Mouse (Mus musculus) hindbrain, postnatal 0 days (tissue): ENCODE measurements around the gene Eipr1. TPM values are rescaled to one million over a fixed set of nuclear protein-coding genes. Genes with fewer than 3 reads are reported as not detected.

Source experiments
- ATAC-seq: fragments of 200-750 bp; cut with Nextera tagmentation; 2 replicates; pipeline ENCODE4 v1.8.0; 2017; ENCODE audit warnings: mild to moderate bottlenecking, moderate TSS enrichment, moderate library complexity
- DNase-seq: peaks from one replicate; pipeline ENCODE4 v3.0.0-alpha.2; 2015; ENCODE audit warnings: low spot score
- H3K27ac ChIP-seq: fragments of 300-500 bp; sonication (generic); 2 replicates; pipeline ENCODE4 v1.5.1; 2014; ENCODE audit warnings: mild to moderate bottlenecking
- H3K27me3 ChIP-seq: fragments of 300-500 bp; sonication (generic); 2 replicates; pipeline ENCODE4 v1.6.1; 2014; ENCODE audit warnings: low read length, mixed read lengths; ENCODE audit not compliant: insufficient read depth
- H3K36me3 ChIP-seq: fragments of 300-500 bp; sonication (generic); 2 replicates; pipeline ENCODE4 v1.6.1; 2014; ENCODE audit warnings: low read length, mixed read lengths; ENCODE audit not compliant: insufficient read depth
- H3K4me1 ChIP-seq: fragments of 300-500 bp; sonication (generic); 2 replicates; pipeline ENCODE4 v1.6.1; 2014; ENCODE audit warnings: antibody characterized with exemption, low read length, mixed read lengths; ENCODE audit not compliant: insufficient read depth
- H3K4me2 ChIP-seq: fragments of 300-500 bp; sonication (generic); 2 replicates; pipeline ENCODE4 v1.6.1; 2014; ENCODE audit warnings: low read depth, mild to moderate bottlenecking, low read length, moderate library complexity, mixed read lengths
- H3K4me3 ChIP-seq: fragments of 300-500 bp; sonication (generic); 2 replicates; pipeline ENCODE4 v1.5.1; 2014; ENCODE audit warnings: low read length
- H3K9ac ChIP-seq: fragments of 300-500 bp; sonication (generic); replicated peaks from 2 replicates; pipeline ENCODE4 v1.6.1; 2014; ENCODE audit warnings: mild to moderate bottlenecking, low read length, moderate library complexity, mixed read lengths
- H3K9me3 ChIP-seq: fragments of 300-500 bp; sonication (generic); 2 replicates; pipeline ENCODE4 v1.6.1; 2016; ENCODE audit warnings: low read length, mixed read lengths
- CTCF ChIP-seq: IDR thresholded peaks from 2 replicates; pipeline ENCODE4 v1.5.1; 2016; ENCODE audit warnings: antibody characterized with exemption, control low read depth, low read depth
- WGBS: fragments of 180-500 bp; shearing (Covaris S2); extraction: QIAGEN DNeasy Blood & Tissue Kit; methylation state at CpG from one replicate; pipeline ENCODE4 v1.1.7; 2014; 5-methylcytosine and 5-hydroxymethylcytosine counted together
- polyA plus RNA-seq: library from polyadenylated mRNA; unstranded; fragments of >200 nt; fragmentation: Nextera tagmentation; extraction: Ambion mirVana; gene quantifications from 2 replicates; pipeline ENCODE4 v1.2.1, GENCODE M21; 2015
- total RNA-seq: library from RNA; depleted of rRNA; stranded (reverse); fragments of >200 nt; gene quantifications from 2 replicates; pipeline ENCODE4 v1.2.3, GENCODE M21; 2014

Eipr1 gene
- total and polyA plus RNA-seq, 2 experiments from 2014 or later = 58.4 to 78.0 TPM

DNA sequence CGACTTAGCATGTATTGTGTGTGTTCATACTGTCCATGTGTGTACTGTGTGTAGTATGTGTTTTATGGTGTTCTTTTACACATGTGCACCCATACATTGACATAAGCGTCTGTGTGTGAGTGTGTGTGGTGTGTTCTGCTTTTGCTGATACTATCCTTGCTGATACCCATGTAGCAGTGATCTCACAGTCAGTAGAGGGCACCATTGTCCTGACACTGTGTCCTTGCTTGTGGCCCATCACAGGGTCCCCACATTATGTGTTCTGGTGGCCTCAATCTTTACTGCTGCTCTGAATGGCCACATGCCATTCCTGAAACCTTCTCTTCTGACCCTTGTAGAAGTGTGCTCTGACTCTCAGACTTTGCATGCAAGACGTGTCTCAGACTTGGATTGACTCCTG lies 22.2 kb downstream of the Eipr1 start:
- Histone ChIP-seq H3K36me3 (no peaks in the 10 kb centered on the region), H3K27ac (no peak overlapping the region), H3K9ac (no peak overlapping the region), H3K4me2 (no peak overlapping the region), H3K4me1 (peaks cover 5% of the 10 kb centered on the region; the same call in 1 of the 2 replicates), H3K27me3 (no peaks in the 10 kb centered on the region), H3K4me3 (no peak overlapping the region), H3K9me3 (no peaks in the 10 kb centered on the region)
- peak; percentile 67; the same call in 1 of the 2 replicates for ATAC-seq
- 68% methylated on average over 3 of the region's 3 CpGs for WGBS
- peak; percentile 66 for TF ChIP-seq CTCF
- peak; percentile 61 for DNase-seq

GRCm38 (mm10) chr12:28775120-28775519 lies 23.5 kb downstream of the Eipr1 start:
- WGBS = 23% methylated on average over 8 of the region's 8 CpGs
- H3K9me3 ChIP-seq = no peaks in the 10 kb centered on the region
- H3K9ac ChIP-seq = no peak overlapping the region
- ATAC-seq (no peak), DNase-seq (no peak)
- no peaks in the 10 kb centered on the region for H3K36me3 ChIP-seq
- no peak overlapping the region for H3K4me3 ChIP-seq
- H3K27ac ChIP-seq = no peak overlapping the region
- H3K27me3 ChIP-seq = no peaks in the 10 kb centered on the region
- no peak overlapping the region for H3K4me2 ChIP-seq
- H3K4me1 ChIP-seq = peaks cover 5% of the 10 kb centered on the region; the same call in 1 of the 2 replicates
- TF ChIP-seq CTCF = no peak

- Histone ChIP-seq H3K27me3 (no peaks in the 10 kb centered on the region), H3K9me3 (no peaks in the 10 kb centered on the region), H3K4me2 (no peak overlapping the region), H3K27ac (no peak overlapping the region), H3K4me3 (no peak overlapping the region), H3K4me1 (peaks cover 5% of the 10 kb centered on the region; the same call in 1 of the 2 replicates), H3K36me3 (no peaks in the 10 kb centered on the region), H3K9ac (no peak overlapping the region)
- DNase-seq = no peak
- no peak for TF ChIP-seq CTCF
- ATAC-seq = no peak
- 85% methylated on average over 6 of the region's 6 CpGs for WGBS
Observed at GRCm38 (mm10) chr12:28775627-28776026, 24.0 kb downstream of the Eipr1 start.

DNA sequence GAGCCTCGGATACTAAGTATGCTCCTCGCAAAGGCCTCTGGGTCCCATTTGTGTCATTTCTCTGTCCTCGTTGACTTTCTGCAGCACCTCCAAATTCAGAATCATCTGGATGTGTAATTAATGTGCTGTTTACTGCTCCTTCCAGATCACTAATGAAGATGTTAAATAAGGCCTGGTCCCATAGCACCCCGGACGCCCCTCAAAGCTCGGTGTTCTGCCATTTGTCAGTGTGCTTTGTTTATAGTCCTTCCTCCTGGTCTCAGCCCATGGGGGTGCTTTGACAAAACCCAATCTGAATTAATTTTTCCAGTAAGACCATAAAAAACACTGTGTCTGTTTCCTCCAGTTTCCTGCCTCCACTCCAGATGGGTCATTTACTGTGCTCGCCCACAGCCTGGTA lies 28.6 kb downstream of the Eipr1 start:
- no peak for ATAC-seq
- WGBS = 65% methylated on average over 7 of the region's 7 CpGs
- TF ChIP-seq CTCF = no peak
- no peaks in the 10 kb centered on the region for H3K9me3 ChIP-seq
- no peaks in the 10 kb centered on the region for H3K36me3 ChIP-seq
- no peak overlapping the region for H3K4me2 ChIP-seq
- DNase-seq = no peak
- H3K27ac ChIP-seq = no peak overlapping the region
- H3K27me3 ChIP-seq = no peaks in the 10 kb centered on the region
- H3K4me1 ChIP-seq = 0 out of 2 replicates have a peak, but pooled peaks cover 12% of the 10 kb centered on the region
- H3K9ac ChIP-seq = no peak overlapping the region
- no peak overlapping the region for H3K4me3 ChIP-seq

- Histone ChIP-seq H3K9me3 (no peaks in the 10 kb centered on the region), H3K27me3 (no peaks in the 10 kb centered on the region), H3K27ac (no peak overlapping the region), H3K4me3 (no peak overlapping the region), H3K36me3 (no peaks in the 10 kb centered on the region), H3K9ac (no peak overlapping the region), H3K4me2 (no peak overlapping the region), H3K4me1 (0 out of 2 replicates have a peak, but pooled peaks cover 12% of the 10 kb centered on the region)
- TF ChIP-seq CTCF = no peak
- DNase-seq (no peak), ATAC-seq (no peak)
- WGBS = 95% methylated on average over 3 of the region's 3 CpGs
Observed at GRCm38 (mm10) chr12:28782637-28783036, 31.0 kb downstream of the Eipr1 start.

DNA sequence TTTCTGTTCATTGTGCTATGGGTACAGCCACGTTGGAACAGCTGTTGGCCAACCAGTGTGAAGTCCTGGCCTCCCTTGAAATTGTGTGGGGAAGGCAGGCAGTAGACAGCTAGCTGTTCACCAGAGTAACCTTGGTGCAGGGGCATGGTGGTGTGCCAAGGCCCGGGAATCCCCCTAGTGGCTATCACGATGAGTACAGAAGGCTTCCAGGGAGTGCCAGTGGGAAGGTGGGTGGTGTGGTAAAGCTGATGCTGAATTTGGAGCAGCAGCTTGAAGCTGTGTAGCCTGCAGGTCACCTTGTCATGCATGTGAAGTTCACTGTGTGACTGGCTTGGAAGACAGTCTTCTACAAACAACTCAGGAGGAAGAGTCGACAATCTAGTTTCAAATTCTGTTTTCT lies 32.8 kb downstream of the Eipr1 start:
- Histone ChIP-seq H3K4me2 (no peak overlapping the region), H3K27me3 (no peaks in the 10 kb centered on the region), H3K4me1 (0 out of 2 replicates have a peak, but pooled peaks cover 12% of the 10 kb centered on the region), H3K27ac (peak overlapping the region; percentile 34; the same call in 1 of the 2 replicates), H3K36me3 (no peaks in the 10 kb centered on the region), H3K9ac (no peak overlapping the region), H3K9me3 (no peaks in the 10 kb centered on the region), H3K4me3 (no peak overlapping the region)
- DNase-seq (peak; percentile 53), ATAC-seq (peak; percentile 67)
- WGBS = 27% methylated on average over 4 of the region's 4 CpGs
- TF ChIP-seq CTCF = peak; percentile 63

GRCm38 (mm10) chr12:28784864-28785263 lies 33.3 kb downstream of the Eipr1 start:
- Histone ChIP-seq H3K4me3 (no peak overlapping the region), H3K4me2 (no peak overlapping the region), H3K9me3 (no peaks in the 10 kb centered on the region), H3K4me1 (0 out of 2 replicates have a peak, but pooled peaks cover 12% of the 10 kb centered on the region), H3K27me3 (no peaks in the 10 kb centered on the region), H3K9ac (no peak overlapping the region), H3K27ac (peak overlapping the region; percentile 34; the same call in 1 of the 2 replicates), H3K36me3 (no peaks in the 10 kb centered on the region)
- no peak for ATAC-seq
- DNase-seq = no peak
- TF ChIP-seq CTCF = no peak
- WGBS = 36% methylated on average over 8 of the region's 8 CpGs
